Mouse (Mus musculus): ENCODE measurements around the gene Ifitm2.

Gene Ifitm2

DNA sequence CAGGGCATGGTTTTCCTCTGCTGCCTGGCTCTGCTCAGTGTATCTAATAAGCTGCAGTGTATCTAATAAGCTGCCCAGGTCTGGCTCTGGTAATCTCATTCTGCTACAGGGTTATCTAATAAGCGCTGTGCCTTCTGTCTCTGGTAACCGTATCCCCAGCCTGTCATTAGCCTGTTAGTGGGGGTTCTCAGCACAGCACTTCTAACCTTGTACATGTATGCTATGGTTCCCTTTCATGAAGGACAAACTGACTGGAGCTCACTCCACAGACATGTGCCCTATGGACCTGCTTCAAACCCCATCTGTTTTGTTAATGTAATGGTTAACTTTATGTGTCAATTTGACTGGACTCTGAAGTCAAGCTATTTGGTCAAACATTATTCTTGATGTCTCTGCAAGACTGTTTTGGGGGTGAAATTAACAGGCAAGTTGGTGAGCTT is 50.1 kb downstream of the Ifitm2 start:
- no peak for DNase-seq (ENCODE audit: low spot score)

All from testis, postnatal 10 days (tissue).